Mouse (Mus musculus) intestine, postnatal 0 days (tissue): ENCODE measurements around the gene Dclk3. TPM values are rescaled to one million over a fixed set of nuclear protein-coding genes. Genes with fewer than 3 reads are reported as not detected.
A peak's percentile ranks its signal among the peaks of the same experiment; 100 is the strongest.

Source experiments
- ATAC-seq: fragments of 200-750 bp; cut with Nextera tagmentation; 2 replicates; pipeline ENCODE4 v1.8.0; 2017; ENCODE audit warnings: mild to moderate bottlenecking, moderate TSS enrichment, moderate library complexity
- H3K27ac ChIP-seq: fragments of 300-500 bp; sonication (generic); 2 replicates; pipeline ENCODE4 v1.5.1; 2014; ENCODE audit warnings: mild to moderate bottlenecking, low read depth, low read length, moderate library complexity
- H3K27me3 ChIP-seq: fragments of 300-500 bp; sonication (generic); replicated peaks from 2 replicates; pipeline ENCODE4 v1.6.1; 2014; ENCODE audit warnings: low read length, mixed read lengths; ENCODE audit not compliant: control insufficient read depth, insufficient read depth
- H3K36me3 ChIP-seq: fragments of 300-500 bp; sonication (generic); 2 replicates; pipeline ENCODE4 v1.6.1; 2014; ENCODE audit warnings: mild to moderate bottlenecking, moderate library complexity; ENCODE audit not compliant: control insufficient read depth, insufficient read depth
- H3K4me1 ChIP-seq: fragments of 300-500 bp; sonication (generic); replicated peaks from 2 replicates; pipeline ENCODE4 v1.6.1; 2014; ENCODE audit warnings: antibody characterized with exemption, low read length, mixed read lengths; ENCODE audit not compliant: control insufficient read depth, insufficient read depth
- H3K4me2 ChIP-seq: fragments of 300-500 bp; sonication (generic); replicated peaks from 2 replicates; pipeline ENCODE4 v1.6.1; 2014; ENCODE audit warnings: low read depth, mild to moderate bottlenecking, moderate library complexity
- H3K4me3 ChIP-seq: fragments of 300-500 bp; sonication (generic); 2 replicates; pipeline ENCODE4 v1.5.1; 2014; ENCODE audit warnings: low read depth, low read length
- H3K9ac ChIP-seq: fragments of 300-500 bp; sonication (generic); 2 replicates; pipeline ENCODE4 v1.6.1; 2014; ENCODE audit warnings: mild to moderate bottlenecking, low read depth, low read length
- H3K9me3 ChIP-seq: fragments of 300-500 bp; sonication (generic); 2 replicates; pipeline ENCODE4 v1.6.1; 2016; ENCODE audit warnings: mixed run types; ENCODE audit not compliant: control insufficient read depth
- CTCF ChIP-seq: sonication (generic); IDR thresholded peaks from 2 replicates; pipeline ENCODE4 v1.5.1; 2016; ENCODE audit warnings: low read depth, mild to moderate bottlenecking, control low read depth, antibody characterized with exemption, moderate library complexity
- WGBS: fragments of 180-500 bp; shearing (Covaris S2); extraction: QIAGEN DNeasy Blood & Tissue Kit; methylation state at CpG from one replicate; pipeline ENCODE4 v1.1.7; 2014; 5-methylcytosine and 5-hydroxymethylcytosine counted together
- polyA plus RNA-seq: library from polyadenylated mRNA; unstranded; fragments of >200 nt; fragmentation: Nextera tagmentation; extraction: Ambion mirVana; gene quantifications from 2 replicates; pipeline ENCODE4 v1.2.1, GENCODE M21; 2015

Gene Dclk3
- polyA plus RNA-seq, 1 experiment from 2014 or later, result 1.1 TPM

DNA sequence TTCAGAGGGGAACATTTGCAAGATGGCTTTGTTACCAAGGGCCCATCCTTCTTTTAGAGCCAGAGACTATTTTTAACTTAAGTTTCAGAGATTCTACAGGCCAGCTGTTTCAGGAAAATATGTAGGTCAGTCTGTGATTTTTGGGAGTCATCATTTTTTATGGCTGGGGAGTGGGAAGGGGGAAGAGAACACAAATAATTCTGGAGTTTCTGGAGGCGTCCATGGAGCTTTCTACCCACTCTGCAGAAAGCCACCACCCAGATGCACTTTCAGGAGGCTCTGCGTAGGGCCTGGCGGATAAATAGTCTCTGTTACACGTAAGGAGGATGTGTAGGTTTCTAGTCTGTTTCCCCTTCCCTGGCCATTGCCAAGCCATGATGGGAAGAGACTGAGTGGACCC is 38.8 kb upstream of the Dclk3 start:
- Histone ChIP-seq H3K27ac (no peak overlapping the region), H3K9me3 (no peaks in the 10 kb centered on the region), H3K4me1 (no peaks in the 10 kb centered on the region; the same call in 1 of the 2 replicates), H3K36me3 (no peaks in the 10 kb centered on the region), H3K4me2 (no peak overlapping the region), H3K27me3 (no peaks in the 10 kb centered on the region), H3K4me3 (no peak overlapping the region), H3K9ac (no peak overlapping the region)
- TF ChIP-seq CTCF, result no peak
- 83% methylated on average over 4 of the region's 4 CpGs for WGBS
- no peak for ATAC-seq

- 94% methylated on average over 4 of the region's 4 CpGs for WGBS
- H3K27me3 ChIP-seq, result no peaks in the 10 kb centered on the region
- H3K4me2 ChIP-seq, result no peak overlapping the region
- no peak for TF ChIP-seq CTCF
- H3K36me3 ChIP-seq, result no peaks in the 10 kb centered on the region
- no peak overlapping the region for H3K4me3 ChIP-seq
- H3K9me3 ChIP-seq, result no peaks in the 10 kb centered on the region
- no peak overlapping the region for H3K9ac ChIP-seq
- no peaks in the 10 kb centered on the region; the same call in 1 of the 2 replicates for H3K4me1 ChIP-seq
- no peak for ATAC-seq
- no peak overlapping the region for H3K27ac ChIP-seq
Measured at GRCm38 (mm10) chr9:111403159-111403558, 35.7 kb upstream of the Dclk3 start.

DNA sequence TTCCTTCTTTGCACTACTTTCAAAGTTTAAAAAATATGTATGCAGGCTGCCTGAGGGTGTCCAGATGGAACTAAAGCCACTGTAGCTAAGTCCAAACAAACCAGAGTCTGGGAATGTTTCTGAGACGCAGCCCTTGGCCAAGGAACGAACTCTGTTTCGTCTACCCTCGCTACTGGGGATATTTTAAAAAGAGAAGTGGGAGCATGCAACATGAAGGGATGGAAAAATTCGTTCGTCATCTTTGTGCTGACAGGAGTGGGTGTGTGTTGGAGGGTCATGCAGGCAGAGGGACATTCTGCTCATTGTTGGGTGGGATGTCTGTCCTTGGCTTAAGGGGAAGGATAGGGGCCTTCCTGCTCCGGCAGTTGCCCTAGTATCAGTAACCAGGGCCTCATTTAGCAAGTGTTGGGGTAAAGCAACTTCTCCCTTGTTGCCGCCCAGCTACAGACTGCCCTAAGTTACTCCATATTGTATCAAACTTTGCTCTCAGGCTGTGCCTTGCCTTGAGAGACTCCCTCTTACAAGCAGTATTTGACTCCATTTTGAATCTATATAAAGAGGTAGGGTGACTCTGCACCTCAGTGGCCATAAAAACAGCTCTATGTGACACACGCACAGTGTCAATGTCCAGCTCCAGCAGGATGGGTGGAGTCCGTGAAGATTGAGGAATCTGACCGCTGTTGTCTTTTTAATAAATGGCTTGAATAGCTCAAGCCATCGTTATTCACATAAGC is 34.4 kb upstream of the Dclk3 start:
- no peaks in the 10 kb centered on the region; the same call in 1 of the 2 replicates for H3K4me1 ChIP-seq
- H3K9me3 ChIP-seq, result no peaks in the 10 kb centered on the region
- no peak overlapping the region for H3K27ac ChIP-seq
- H3K27me3 ChIP-seq, result no peaks in the 10 kb centered on the region
- ATAC-seq, result peak; percentile 88
- WGBS, result 70% methylated on average over 12 of the region's 12 CpGs
- no peak overlapping the region for H3K9ac ChIP-seq
- H3K4me3 ChIP-seq, result no peak overlapping the region
- TF ChIP-seq CTCF, result no peak
- no peaks in the 10 kb centered on the region for H3K36me3 ChIP-seq
- H3K4me2 ChIP-seq, result no peak overlapping the region

DNA sequence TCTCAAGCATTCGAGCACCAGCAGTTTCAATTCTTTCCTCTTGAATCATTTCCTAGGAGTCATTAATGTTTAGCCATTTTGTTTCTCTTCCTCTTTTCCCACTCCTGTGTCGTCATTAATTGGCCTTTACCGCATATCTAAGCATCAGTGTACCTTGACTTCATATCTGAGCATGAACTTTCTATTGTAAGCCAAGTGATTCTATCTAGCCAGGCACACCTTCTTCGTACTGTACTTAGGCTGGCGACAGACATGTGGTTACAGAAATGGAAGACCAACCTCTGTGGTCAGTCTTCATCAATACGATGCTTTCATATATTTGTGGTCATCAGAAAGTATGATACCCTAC is 33.8 kb upstream of the Dclk3 start:
- Histone ChIP-seq H3K4me1 (no peaks in the 10 kb centered on the region; the same call in 1 of the 2 replicates), H3K4me3 (no peak overlapping the region), H3K27ac (no peak overlapping the region), H3K9ac (no peak overlapping the region), H3K4me2 (no peak overlapping the region), H3K27me3 (no peaks in the 10 kb centered on the region), H3K9me3 (no peaks in the 10 kb centered on the region), H3K36me3 (no peaks in the 10 kb centered on the region)
- whole genome bisulfite sequencing, result 53% methylated on average over 6 of the region's 6 CpGs
- no peak for TF ChIP-seq CTCF
- peak; percentile 88 for ATAC-seq

DNA sequence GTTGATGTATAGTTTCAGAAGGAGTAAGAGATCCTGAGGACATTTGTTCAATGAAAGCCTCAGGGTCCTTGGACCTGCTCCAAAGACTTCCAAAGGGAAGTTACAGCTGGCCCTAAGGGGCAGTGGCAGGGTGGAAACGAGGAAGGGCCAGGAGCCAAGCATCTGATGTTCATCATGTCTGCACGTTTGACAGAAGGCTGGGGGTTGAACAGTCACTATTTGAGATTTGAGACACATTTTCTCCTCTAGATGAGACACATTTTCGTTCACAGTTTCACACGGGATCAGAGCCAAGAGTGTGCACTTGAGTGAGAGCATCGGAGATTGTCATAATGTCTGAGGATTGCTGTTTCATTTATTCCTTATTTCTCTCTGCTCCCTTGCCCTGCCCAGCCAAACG is 30.9 kb upstream of the Dclk3 start:
- H3K4me3 ChIP-seq, result no peak overlapping the region
- H3K27ac ChIP-seq, result no peak overlapping the region
- no peaks in the 10 kb centered on the region for H3K9me3 ChIP-seq
- H3K36me3 ChIP-seq, result no peaks in the 10 kb centered on the region
- H3K4me2 ChIP-seq, result no peak overlapping the region
- no peak for ATAC-seq
- no peak for TF ChIP-seq CTCF
- no peak overlapping the region for H3K9ac ChIP-seq
- H3K27me3 ChIP-seq, result no peaks in the 10 kb centered on the region
- no peaks in the 10 kb centered on the region; the same call in 1 of the 2 replicates for H3K4me1 ChIP-seq
- WGBS, result 69% methylated on average over 6 of the region's 6 CpGs

DNA sequence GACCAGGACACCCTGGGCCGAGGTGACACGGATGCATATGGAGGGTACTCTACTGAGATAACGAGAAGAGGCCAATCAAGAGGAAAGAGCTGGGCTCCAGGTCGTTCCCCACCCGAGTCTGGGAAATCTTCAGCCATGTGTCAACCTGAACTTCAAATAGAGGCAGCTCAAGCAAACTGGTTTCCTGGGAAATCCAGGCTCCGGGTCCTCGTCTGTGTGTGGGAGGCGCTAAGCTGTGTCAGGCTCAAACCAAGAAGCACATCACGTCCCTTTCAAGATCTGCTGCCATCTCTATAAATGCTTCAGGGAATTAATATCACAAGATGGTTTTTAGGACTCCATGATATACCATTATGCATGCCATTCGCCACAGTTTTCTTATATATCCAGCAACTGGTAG is 30.5 kb upstream of the Dclk3 start:
- whole genome bisulfite sequencing, result 74% methylated on average over 10 of the region's 10 CpGs
- Histone ChIP-seq H3K4me1 (no peaks in the 10 kb centered on the region; the same call in 1 of the 2 replicates), H3K4me2 (no peak overlapping the region), H3K27me3 (no peaks in the 10 kb centered on the region), H3K9me3 (no peaks in the 10 kb centered on the region), H3K36me3 (no peaks in the 10 kb centered on the region), H3K9ac (no peak overlapping the region), H3K27ac (no peak overlapping the region), H3K4me3 (no peak overlapping the region)
- no peak for ATAC-seq
- TF ChIP-seq CTCF, result no peak
